Mouse (Mus musculus) liver, embryonic 14.5 days (tissue): ENCODE data around the gene Cgnl1. TPM values are rescaled to one million over a fixed set of nuclear protein-coding genes. Genes with fewer than 3 reads are reported as not detected.
A peak's percentile ranks its signal among the peaks of the same experiment; 100 is the strongest.

Experiments
- ATAC-seq: fragments of 200-750 bp; cut with Nextera tagmentation; 2 replicates; pipeline ENCODE4 v1.8.0; 2017; ENCODE audit warnings: moderate number of reproducible peaks, mild to moderate bottlenecking, moderate library complexity; ENCODE audit not compliant: insufficient read depth
- DNase-seq, 3 experiments: peaks; one replicate each; pipeline ENCODE4 v3.0.0-alpha.2; 2012 to 2013; ENCODE audit warnings: low read depth in 3 of 3, low spot score in 3 of 3
- H3K27ac ChIP-seq: fragments of 300-500 bp; sonication (generic); 2 replicates; pipeline ENCODE4 v1.5.1; 2014; ENCODE audit warnings: moderate library complexity, mild to moderate bottlenecking, control low read depth, inconsistent platforms
- H3K27me3 ChIP-seq: fragments of 300-500 bp; sonication (generic); 2 replicates; pipeline ENCODE4 v1.6.1; 2014; ENCODE audit warnings: mild to moderate bottlenecking, low read length, moderate library complexity; ENCODE audit not compliant: control insufficient read depth, insufficient read depth
- H3K36me3 ChIP-seq: fragments of 300-500 bp; sonication (generic); replicated peaks from 2 replicates; pipeline ENCODE4 v1.6.1; 2014; ENCODE audit warnings: low read depth; ENCODE audit not compliant: control insufficient read depth, insufficient read depth
- H3K4me1 ChIP-seq, 2 experiments: fragments of 200-500 bp in 1 of 2; fragments of 300-500 bp in 1 of 2; sonication (generic) in 1 of 2; replicated peaks; 2 replicates each; pipeline ENCODE4 v1.6.1; 2012 to 2014; ENCODE audit warnings: antibody characterized with exemption in 1 of 2, inconsistent platforms in 1 of 2, low read length in 1 of 2; ENCODE audit not compliant: control insufficient read depth in 2 of 2, insufficient read depth in 2 of 2
- H3K4me2 ChIP-seq: fragments of 300-500 bp; sonication (generic); 2 replicates; pipeline ENCODE4 v1.6.1; 2014; ENCODE audit warnings: low read depth, mild to moderate bottlenecking, control low read depth, moderate library complexity
- H3K4me3 ChIP-seq, 2 experiments: fragments of 200-500 bp in 1 of 2; fragments of 300-500 bp in 1 of 2; sonication (generic) in 1 of 2; 2 replicates each; pipeline ENCODE4 v1.5.1; 2012 to 2014; ENCODE audit warnings: low read depth in 2 of 2, low read length in 2 of 2, mild to moderate bottlenecking in 2 of 2, control low read depth in 1 of 2, inconsistent platforms in 1 of 2, moderate library complexity in 1 of 2; ENCODE audit not compliant: insufficient read depth in 1 of 2
- H3K9ac ChIP-seq: fragments of 300-500 bp; sonication (generic); replicated peaks from 2 replicates; pipeline ENCODE4 v1.6.1; 2014; ENCODE audit warnings: mild to moderate bottlenecking, control low read depth, moderate library complexity
- H3K9me3 ChIP-seq: fragments of 300-500 bp; sonication (generic); 2 replicates; pipeline ENCODE4 v1.6.1; 2016; ENCODE audit warnings: low read length, mixed read lengths; ENCODE audit not compliant: control insufficient read depth
- CTCF ChIP-seq: IDR thresholded peaks from 2 replicates; pipeline ENCODE4 v1.5.1; 2016; ENCODE audit warnings: antibody characterized with exemption, low read depth, control low read depth
- EP300 ChIP-seq: IDR thresholded peaks from 2 replicates; pipeline ENCODE4 v1.6.1; 2016; ENCODE audit warnings: antibody characterized with exemption, low read depth
- WGBS: fragments of 180-500 bp; shearing (Covaris S2); extraction: QIAGEN DNeasy Blood & Tissue Kit; methylation state at CpG from one replicate; pipeline ENCODE4 v1.1.7; 2014; ENCODE audit not compliant: insufficient replicate concordance; 5-methylcytosine and 5-hydroxymethylcytosine counted together
- polyA plus RNA-seq, 2 experiments: library from polyadenylated mRNA; depleted of rRNA in 1 of 2; stranded (reverse) in 1 of 2; unstranded in 1 of 2; fragments of >200 nt; fragmentation: Nextera tagmentation in 1 of 2; extraction: Ambion mirVana in 1 of 2; gene quantifications; 2 replicates each; pipeline versions ENCODE4 v1.2.1 to v1.2.3; 2012 to 2014

Gene Cgnl1
- polyA plus RNA-seq, 2 experiments, result 1.2 to 1.8 TPM

DNA sequence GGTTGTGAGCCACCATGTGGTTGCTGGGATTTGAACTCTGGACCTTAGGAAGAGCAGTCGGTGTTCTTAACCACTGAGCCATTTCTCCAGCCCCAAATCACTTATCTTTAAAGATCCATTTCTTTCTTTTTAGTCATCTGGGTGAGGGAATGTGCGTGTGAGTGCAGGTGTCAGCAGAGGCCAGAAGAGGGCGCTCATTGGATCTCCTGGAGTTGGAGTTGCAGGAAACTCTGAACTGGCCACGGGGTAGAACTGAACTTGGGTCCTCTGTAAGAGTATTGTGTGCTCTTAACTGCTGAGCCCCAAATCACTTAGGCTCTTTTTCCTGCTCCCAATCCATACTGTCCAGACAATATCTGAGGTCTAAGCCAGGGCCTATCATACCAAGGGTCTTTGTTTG, 127.8 kb downstream of the Cgnl1 start:
- Histone ChIP-seq H3K9me3 (no peaks in the 10 kb centered on the region), H3K4me3 (no peak overlapping the region), H3K27ac (no peak overlapping the region), H3K4me2 (no peak overlapping the region), H3K36me3 (no peaks in the 10 kb centered on the region), H3K4me1 (no peaks in the 10 kb centered on the region), H3K27me3 (no peaks in the 10 kb centered on the region), H3K9ac (no peak overlapping the region)
- TF ChIP-seq EP300 (no peak), CTCF (0 out of 2 replicates have a peak, but pooled peaks have one; percentile 10)
- ATAC-seq, result no peak
- WGBS, result 74% methylated on average over 4 of the region's 4 CpGs
- no peak for DNase-seq

DNA sequence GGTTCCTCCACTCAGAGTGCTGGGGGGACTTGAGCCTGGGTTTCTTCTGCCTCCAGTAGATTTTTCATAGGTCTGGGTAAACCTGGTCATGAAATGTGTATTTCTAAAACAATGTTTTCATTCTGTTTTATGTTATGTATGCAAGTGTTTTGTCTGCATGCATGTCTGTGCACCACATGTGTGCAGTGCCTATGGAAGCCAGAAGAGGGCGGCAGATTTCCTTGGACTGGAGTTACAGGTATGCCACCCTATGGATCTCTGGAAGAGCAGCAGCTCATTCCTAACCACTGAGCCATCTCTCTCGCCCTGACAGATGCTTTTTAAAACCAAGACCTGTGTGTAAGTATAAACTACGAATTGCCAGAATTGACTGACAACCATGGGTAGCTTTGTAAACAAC, 129.1 kb downstream of the Cgnl1 start:
- no peak overlapping the region for H3K4me3 ChIP-seq
- no peaks in the 10 kb centered on the region for H3K9me3 ChIP-seq
- DNase-seq (no peak), ATAC-seq (no peak)
- H3K27me3 ChIP-seq, result no peaks in the 10 kb centered on the region
- TF ChIP-seq CTCF (peak; percentile 39), EP300 (no peak)
- no peak overlapping the region for H3K27ac ChIP-seq
- H3K4me1 ChIP-seq, result no peaks in the 10 kb centered on the region
- H3K9ac ChIP-seq, result no peak overlapping the region
- 72% methylated on average over 3 of the region's 3 CpGs for WGBS
- no peak overlapping the region for H3K4me2 ChIP-seq
- no peaks in the 10 kb centered on the region for H3K36me3 ChIP-seq

DNA sequence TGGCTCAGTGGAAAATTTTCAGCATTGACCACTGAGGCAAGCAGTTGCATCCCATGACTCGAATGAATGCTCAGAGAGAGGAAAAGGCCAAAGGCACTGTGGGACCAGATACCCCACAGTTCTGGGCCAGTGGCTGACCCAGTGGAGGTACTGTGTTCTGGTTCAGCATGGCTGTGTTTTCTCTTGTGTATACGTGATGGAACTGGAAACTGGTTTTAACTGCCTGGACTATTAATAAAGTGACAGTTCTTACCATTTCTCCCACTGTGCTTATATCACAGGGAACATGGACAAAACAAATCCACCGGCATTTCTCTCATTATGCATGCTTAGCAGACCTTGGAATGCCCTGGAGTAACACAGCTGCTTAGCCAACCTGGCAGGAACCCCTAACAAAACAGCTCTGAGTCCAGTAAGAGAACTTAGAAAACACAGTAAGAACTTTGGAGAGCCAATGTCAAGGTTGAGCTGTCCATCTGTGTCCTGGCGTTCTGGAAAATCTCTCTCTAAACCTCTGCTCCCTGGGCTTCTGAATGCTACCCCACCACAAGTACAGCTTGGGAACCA, 131.0 kb downstream of the Cgnl1 start:
- WGBS, result 62% methylated on average over 4 of the region's 4 CpGs

DNA sequence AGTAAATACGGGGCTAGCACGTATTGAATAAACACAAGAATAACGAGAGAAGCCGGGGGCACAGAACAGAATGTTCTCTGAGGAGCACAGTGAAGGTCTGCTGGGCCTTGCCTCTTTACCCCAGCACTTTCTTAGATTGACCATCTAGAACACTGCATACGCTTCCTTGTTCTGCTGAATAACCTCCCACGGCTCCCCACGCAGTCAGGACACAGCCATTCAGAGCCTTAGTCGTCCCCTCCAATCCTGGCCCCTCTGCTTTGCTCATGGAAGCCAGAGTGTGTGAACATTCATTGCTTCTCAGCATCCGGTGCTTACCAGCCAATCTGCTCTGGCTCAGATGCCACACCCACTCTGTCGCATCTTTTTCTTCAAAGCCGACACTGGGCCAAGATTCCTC, 133.2 kb downstream of the Cgnl1 start:
- Histone ChIP-seq H3K4me3 (no peak overlapping the region), H3K9ac (no peak overlapping the region), H3K27ac (no peak overlapping the region), H3K36me3 (no peaks in the 10 kb centered on the region), H3K9me3 (no peaks in the 10 kb centered on the region), H3K4me2 (no peak overlapping the region), H3K27me3 (no peaks in the 10 kb centered on the region), H3K4me1 (no peaks in the 10 kb centered on the region)
- no peak for DNase-seq
- TF ChIP-seq EP300 (no peak), CTCF (no peak)
- ATAC-seq, result no peak
- WGBS, result 74% methylated on average over 11 of the region's 11 CpGs

More for the DNA sequence above, 131.0 kb downstream of the Cgnl1 start:
- Histone ChIP-seq H3K4me3 (no peak overlapping the region), H3K9me3 (no peaks in the 10 kb centered on the region), H3K36me3 (no peaks in the 10 kb centered on the region), H3K27ac (no peak overlapping the region), H3K9ac (no peak overlapping the region), H3K4me2 (no peak overlapping the region), H3K4me1 (no peaks in the 10 kb centered on the region), H3K27me3 (no peaks in the 10 kb centered on the region)
- DNase-seq (no peak), ATAC-seq (no peak)
- TF ChIP-seq EP300 (no peak), CTCF (no peak)

DNA sequence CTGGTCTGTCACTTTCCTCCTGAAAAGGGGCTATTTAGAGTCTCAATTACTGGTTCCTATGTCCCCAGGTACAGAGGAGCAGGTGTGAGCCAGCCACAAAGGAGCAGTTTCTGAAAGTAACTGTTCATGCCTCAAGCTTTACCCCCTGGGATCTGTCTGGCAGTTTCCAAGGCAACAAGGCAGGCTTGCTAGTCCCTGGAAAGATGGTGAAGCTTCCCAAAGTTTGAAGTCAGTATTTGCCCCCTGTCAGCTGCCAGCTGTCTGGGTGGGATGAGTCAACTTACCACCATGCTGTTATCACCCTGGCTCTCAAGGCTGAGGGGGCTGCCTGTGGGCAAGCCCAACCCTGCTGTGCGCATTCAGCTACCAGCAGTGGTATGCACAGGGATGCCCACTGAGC, 134.5 kb downstream of the Cgnl1 start:
- WGBS, result 65% methylated on average over 1 of the region's 1 CpGs
- ATAC-seq (no peak), DNase-seq (no peak)
- H3K9me3 ChIP-seq, result no peaks in the 10 kb centered on the region
- H3K36me3 ChIP-seq, result no peaks in the 10 kb centered on the region
- H3K4me2 ChIP-seq, result no peak overlapping the region
- H3K27me3 ChIP-seq, result no peaks in the 10 kb centered on the region
- no peak overlapping the region for H3K27ac ChIP-seq
- H3K9ac ChIP-seq, result no peak overlapping the region
- TF ChIP-seq EP300, result no peak
- TF ChIP-seq CTCF, result no peak
- no peak overlapping the region for H3K4me3 ChIP-seq
- no peaks in the 10 kb centered on the region for H3K4me1 ChIP-seq
